Mouse (Mus musculus) midbrain, postnatal 0 days (tissue): ENCODE results near the gene Cd82. TPM values are rescaled to one million over a fixed set of nuclear protein-coding genes. Genes with fewer than 3 reads are reported as not detected.

Experiments used
- ATAC-seq: fragments of 200-750 bp; cut with Nextera tagmentation; 2 replicates; pipeline ENCODE4 v1.8.0; 2017; ENCODE audit warnings: moderate number of reproducible peaks, mild to moderate bottlenecking, moderate TSS enrichment, moderate library complexity; ENCODE audit not compliant: low FRiP score
- DNase-seq: peaks from one replicate; pipeline ENCODE4 v3.0.0-alpha.2; 2015; ENCODE audit warnings: low spot score
- H3K27ac ChIP-seq: fragments of 300-500 bp; sonication (generic); 2 replicates; pipeline ENCODE4 v1.5.1; 2014; ENCODE audit warnings: low read depth, mild to moderate bottlenecking, low read length, mixed read lengths
- H3K27me3 ChIP-seq: fragments of 300-500 bp; sonication (generic); 2 replicates; pipeline ENCODE4 v1.6.1; 2014; ENCODE audit warnings: low read length, control low read depth, mixed read lengths; ENCODE audit not compliant: insufficient read depth
- H3K36me3 ChIP-seq: fragments of 300-500 bp; sonication (generic); 2 replicates; pipeline ENCODE4 v1.6.1; 2014; ENCODE audit warnings: low read length, control low read depth, mixed read lengths; ENCODE audit not compliant: insufficient read depth
- H3K4me1 ChIP-seq: fragments of 300-500 bp; sonication (generic); 2 replicates; pipeline ENCODE4 v1.6.1; 2014; ENCODE audit warnings: mild to moderate bottlenecking, control low read depth, antibody characterized with exemption, low read length, mixed read lengths; ENCODE audit not compliant: insufficient read depth
- H3K4me2 ChIP-seq: fragments of 300-500 bp; sonication (generic); 2 replicates; pipeline ENCODE4 v1.6.1; 2014; ENCODE audit warnings: low read depth, mild to moderate bottlenecking, low read length, mixed read lengths; ENCODE audit not compliant: poor library complexity, severe bottlenecking
- H3K4me3 ChIP-seq: fragments of 300-500 bp; sonication (generic); 2 replicates; pipeline ENCODE4 v1.5.1; 2014; ENCODE audit warnings: low read depth, mild to moderate bottlenecking, low read length, moderate library complexity
- H3K9ac ChIP-seq: fragments of 300-500 bp; sonication (generic); replicated peaks from 2 replicates; pipeline ENCODE4 v1.6.1; 2014; ENCODE audit warnings: mild to moderate bottlenecking, low read length, moderate library complexity, mixed read lengths; ENCODE audit not compliant: poor library complexity, severe bottlenecking
- H3K9me3 ChIP-seq: fragments of 300-500 bp; sonication (generic); 2 replicates; pipeline ENCODE4 v1.6.1; 2016; ENCODE audit warnings: low read length, control low read depth
- CTCF ChIP-seq: IDR thresholded peaks from 2 replicates; pipeline ENCODE4 v1.5.1; 2016; ENCODE audit warnings: antibody characterized with exemption, mild to moderate bottlenecking
- WGBS: fragments of 180-500 bp; shearing (Covaris S2); extraction: QIAGEN DNeasy Blood & Tissue Kit; methylation state at CpG from one replicate; pipeline ENCODE4 v1.1.7; 2014; 5-methylcytosine and 5-hydroxymethylcytosine counted together
- polyA plus RNA-seq: library from polyadenylated mRNA; unstranded; fragments of >200 nt; fragmentation: Nextera tagmentation; extraction: Ambion mirVana; gene quantifications from 2 replicates; pipeline ENCODE4 v1.2.1, GENCODE M21; 2015
- total RNA-seq: library from RNA; depleted of rRNA; stranded (reverse); fragments of >200 nt; gene quantifications from 2 replicates; pipeline ENCODE4 v1.2.3, GENCODE M21; 2014

The Cd82 gene
- total and polyA plus RNA-seq, 2 experiments from 2014 or later = 9.2 to 14.8 TPM

DNA sequence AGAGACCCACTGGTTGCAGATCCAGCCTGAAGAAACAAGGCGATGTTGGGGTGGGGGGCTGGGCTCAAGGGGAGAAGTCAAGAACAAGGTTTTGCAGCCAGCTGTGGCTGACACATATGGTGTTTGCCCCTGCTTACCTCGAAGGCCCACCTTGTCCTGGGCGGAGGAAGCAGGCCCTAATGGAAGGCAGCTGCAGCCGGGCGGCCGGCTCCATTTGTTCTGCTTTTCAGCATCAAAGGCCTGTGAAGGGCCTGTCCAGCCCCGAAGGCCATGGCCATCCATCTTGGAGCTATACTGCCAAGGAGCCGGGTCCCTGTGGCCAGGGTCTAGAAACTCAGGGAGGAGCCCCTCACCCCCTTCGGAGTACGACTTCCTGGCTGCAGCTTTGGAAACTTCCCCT lies 38.4 kb upstream of the Cd82 start:
- no peak for DNase-seq
- H3K27me3 ChIP-seq = no peaks in the 10 kb centered on the region
- H3K4me2 ChIP-seq = no peak overlapping the region
- no peak overlapping the region for H3K4me3 ChIP-seq
- no peak for TF ChIP-seq CTCF
- no peaks in the 10 kb centered on the region for H3K36me3 ChIP-seq
- H3K9ac ChIP-seq = no peak overlapping the region
- 81% methylated on average over 10 of the region's 10 CpGs for whole genome bisulfite sequencing
- H3K27ac ChIP-seq = no peak overlapping the region
- no peak for ATAC-seq
- no peaks in the 10 kb centered on the region for H3K4me1 ChIP-seq
- no peaks in the 10 kb centered on the region for H3K9me3 ChIP-seq

DNA sequence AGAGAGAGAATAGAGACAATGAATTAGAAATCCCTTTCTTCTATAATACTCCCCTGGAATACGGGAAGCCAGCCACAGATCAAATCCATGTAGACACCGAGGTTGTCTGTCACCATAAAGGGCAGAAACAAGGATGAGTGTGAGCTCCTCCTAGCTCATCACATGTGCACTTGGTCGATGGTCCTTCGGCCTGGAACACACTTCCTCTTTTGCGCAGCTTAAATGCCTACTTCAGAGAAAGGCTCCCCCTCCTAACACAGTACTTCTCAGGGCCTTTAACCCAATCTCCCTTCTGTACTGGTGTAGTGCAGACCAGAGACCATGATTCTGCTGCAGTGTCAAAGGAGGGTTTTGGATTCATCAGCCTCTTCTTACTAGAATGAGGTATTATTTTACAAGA lies 34.3 kb upstream of the Cd82 start:
- Histone ChIP-seq H3K27me3 (no peaks in the 10 kb centered on the region), H3K9ac (no peak overlapping the region), H3K4me1 (no peaks in the 10 kb centered on the region), H3K27ac (no peak overlapping the region), H3K36me3 (no peaks in the 10 kb centered on the region), H3K4me2 (no peak overlapping the region), H3K4me3 (no peak overlapping the region), H3K9me3 (no peaks in the 10 kb centered on the region)
- DNase-seq = no peak
- WGBS = 82% methylated on average over 5 of the region's 5 CpGs
- ATAC-seq = no peak
- TF ChIP-seq CTCF = no peak

DNA sequence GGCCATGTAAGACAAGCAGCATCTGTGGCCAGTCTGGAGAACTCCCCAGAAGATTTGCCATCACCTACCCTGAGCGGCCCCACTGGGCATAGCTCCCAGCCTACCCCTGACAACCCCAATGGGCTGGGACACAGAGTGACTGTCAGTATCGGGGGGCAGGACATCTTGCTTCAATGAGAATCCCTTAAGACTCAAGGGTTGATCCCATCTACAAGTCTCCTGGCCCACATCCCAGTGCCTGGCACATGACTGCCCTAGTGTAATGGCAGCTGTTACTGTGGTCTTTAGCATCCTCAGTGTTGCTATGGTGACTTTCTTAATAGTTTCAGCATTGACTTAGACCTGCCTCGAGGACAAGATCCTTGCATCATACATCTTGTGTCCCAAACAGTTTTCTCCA lies 32.2 kb upstream of the Cd82 start:
- 75% methylated on average over 3 of the region's 3 CpGs for WGBS

DNA sequence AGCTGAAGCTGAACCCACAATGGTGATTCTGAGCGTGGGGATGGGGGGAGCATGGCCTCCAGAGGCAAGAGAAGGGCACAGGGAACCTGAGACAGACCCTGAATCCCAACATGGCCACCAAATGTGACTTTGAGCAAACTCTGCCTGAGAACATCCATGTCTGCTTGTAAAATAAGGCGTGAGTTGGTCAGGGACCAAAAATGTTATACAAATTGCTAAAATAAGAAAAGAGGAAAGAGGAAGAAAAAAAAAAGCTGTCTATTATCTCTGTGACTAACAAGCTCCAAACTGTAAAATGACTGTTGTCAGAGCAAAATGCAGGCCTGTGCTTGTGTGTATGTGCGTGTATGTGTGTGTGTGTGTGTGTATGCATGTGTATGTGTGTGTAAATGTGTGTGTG lies 30.6 kb upstream of the Cd82 start:
- WGBS = 67% methylated on average over 3 of the region's 3 CpGs
- ATAC-seq = no peak

More for the DNA sequence above, 32.2 kb upstream of the Cd82 start:
- Histone ChIP-seq H3K27ac (no peak overlapping the region), H3K27me3 (no peaks in the 10 kb centered on the region), H3K4me1 (no peaks in the 10 kb centered on the region), H3K4me3 (no peak overlapping the region), H3K9ac (no peak overlapping the region), H3K4me2 (no peak overlapping the region), H3K36me3 (no peaks in the 10 kb centered on the region), H3K9me3 (no peaks in the 10 kb centered on the region)
- DNase-seq = peak; percentile 53
- no peak for ATAC-seq
- TF ChIP-seq CTCF = no peak

DNA sequence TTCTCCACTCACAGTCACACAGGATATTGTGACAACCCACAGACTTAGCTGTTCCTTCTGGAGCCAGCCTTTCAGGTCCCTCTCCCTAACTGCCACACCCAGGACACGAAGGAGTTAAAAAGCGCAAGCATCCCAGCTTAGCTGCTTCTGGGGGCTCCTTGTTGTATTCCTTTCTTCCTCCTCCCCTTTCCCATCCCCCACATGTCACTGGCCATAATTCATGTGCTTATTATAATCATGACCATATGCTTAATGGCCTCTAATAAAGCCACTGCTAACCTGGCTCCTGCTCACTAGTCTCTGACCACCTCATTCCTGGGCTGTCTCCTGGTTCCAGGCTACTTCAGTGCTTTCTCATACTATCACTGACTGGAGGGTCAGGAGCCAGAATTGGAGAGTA lies 27.6 kb upstream of the Cd82 start:
- Histone ChIP-seq H3K27me3 (no peaks in the 10 kb centered on the region), H3K4me3 (no peak overlapping the region), H3K9ac (no peak overlapping the region), H3K27ac (no peak overlapping the region), H3K9me3 (no peaks in the 10 kb centered on the region), H3K4me2 (no peak overlapping the region), H3K4me1 (no peaks in the 10 kb centered on the region), H3K36me3 (no peaks in the 10 kb centered on the region)
- no peak for TF ChIP-seq CTCF
- ATAC-seq = no peak
- 82% methylated on average over 2 of the region's 2 CpGs for WGBS
- DNase-seq = no peak

More for the DNA sequence above, 30.6 kb upstream of the Cd82 start:
- Histone ChIP-seq H3K27ac (no peak overlapping the region), H3K4me3 (no peak overlapping the region), H3K27me3 (no peaks in the 10 kb centered on the region), H3K9me3 (no peaks in the 10 kb centered on the region), H3K36me3 (no peaks in the 10 kb centered on the region), H3K9ac (no peak overlapping the region), H3K4me1 (no peaks in the 10 kb centered on the region), H3K4me2 (no peak overlapping the region)
- no peak for TF ChIP-seq CTCF
- no peak for DNase-seq

- ATAC-seq (no peak), DNase-seq (no peak)
Measured at GRCm38 (mm10) chr2:93488911-93489587, 26.1 kb upstream of the Cd82 start.

More at GRCm38 (mm10) chr2:93488911-93489587, 26.1 kb upstream of the Cd82 start:
- Histone ChIP-seq H3K4me1 (no peaks in the 10 kb centered on the region), H3K9ac (no peak overlapping the region), H3K4me2 (no peak overlapping the region), H3K27me3 (no peaks in the 10 kb centered on the region), H3K27ac (no peak overlapping the region), H3K4me3 (no peak overlapping the region), H3K36me3 (no peaks in the 10 kb centered on the region), H3K9me3 (no peaks in the 10 kb centered on the region)
- WGBS = 47% methylated on average over 19 of the region's 19 CpGs
- TF ChIP-seq CTCF = peak; percentile 28
